Mouse (Mus musculus) CH12.LX (cell line): Measurements from ENCODE around the gene Exd2. TPM values are rescaled to one million over a fixed set of nuclear protein-coding genes. Genes with fewer than 3 reads are reported as not detected.

Experiments used
- DNase-seq: peaks from one replicate; pipeline ENCODE4 v3.0.0-alpha.2; 2013; ENCODE audit errors: extremely low read depth
- H3K27ac ChIP-seq: 2 replicates; pipeline ENCODE4 v1.5.1; 2012; ENCODE audit warnings: low read depth, mild to moderate bottlenecking, control low read depth, moderate library complexity; ENCODE audit not compliant: insufficient read depth
- H3K27me3 ChIP-seq: replicated peaks from 2 replicates; pipeline ENCODE3; 2012; ENCODE audit warnings: inconsistent platforms
- H3K36me3 ChIP-seq, 2 experiments: replicated peaks in 1 of 2; 2 replicates each; pipeline versions ENCODE3 to v1.6.1; 2012; ENCODE audit warnings: inconsistent platforms in 1 of 2, low read length in 1 of 2, mild to moderate bottlenecking in 1 of 2, mixed read lengths in 1 of 2, moderate library complexity in 1 of 2; ENCODE audit not compliant: control insufficient read depth in 1 of 2, insufficient read depth in 1 of 2
- H3K4me1 ChIP-seq, 2 experiments: 2 replicates each; pipeline ENCODE4 v1.6.1; 2012; ENCODE audit warnings: inconsistent platforms in 1 of 2, moderate library complexity in 1 of 2; ENCODE audit not compliant: insufficient read depth in 2 of 2, control insufficient read depth in 1 of 2
- H3K4me2 ChIP-seq: 2 replicates; pipeline ENCODE4 v1.6.1; 2012; ENCODE audit warnings: low read depth, mild to moderate bottlenecking, control low read depth; ENCODE audit not compliant: poor library complexity, insufficient read depth, severe bottlenecking
- H3K4me3 ChIP-seq, 3 experiments: fragments of 150-350 bp in 1 of 3; sonication (generic) in 1 of 3; replicated peaks in 1 of 3; 2 replicates each; pipeline versions ENCODE3 to v1.5.1; 2011 to 2012; ENCODE audit warnings: low read depth in 2 of 3, low read length in 2 of 3, mild to moderate bottlenecking in 2 of 3, moderate library complexity in 2 of 3, control low read depth in 1 of 3, improper control_type of control experiment in 1 of 3, inconsistent platforms in 1 of 3, mixed read lengths in 1 of 3; ENCODE audit not compliant: poor library complexity in 1 of 3
- H3K79me2 ChIP-seq: replicated peaks from 2 replicates; pipeline ENCODE4 v1.6.1; 2012; ENCODE audit warnings: mild to moderate bottlenecking, moderate library complexity; ENCODE audit not compliant: control insufficient read depth, poor library complexity, insufficient read depth, severe bottlenecking; ENCODE audit errors: extremely low read depth
- H3K9ac ChIP-seq: 2 replicates; pipeline ENCODE4 v1.6.1; 2012; ENCODE audit warnings: low read depth, mild to moderate bottlenecking, control low read depth, moderate library complexity; ENCODE audit not compliant: insufficient read depth
- H3K9me3 ChIP-seq: replicated peaks from 2 replicates; pipeline ENCODE3; 2012; ENCODE audit warnings: low read length, inconsistent platforms, mixed read lengths
- CHD1 ChIP-seq: IDR thresholded peaks from 2 replicates; pipeline ENCODE4 v1.6.1; 2012; ENCODE audit warnings: low read depth, low read length, improper control_type of control experiment, inconsistent platforms
- CTCF ChIP-seq, 2 experiments: IDR thresholded peaks in 1 of 2; conservative IDR thresholded peaks in 1 of 2; 2 replicates each; pipeline ENCODE4 v1.5.1; 2011 to 2012; ENCODE audit warnings: low read depth in 2 of 2, low read length in 2 of 2, improper control_type of control experiment in 1 of 2, inconsistent platforms in 1 of 2, mild to moderate bottlenecking in 1 of 2, moderate library complexity in 1 of 2
- E2F4 ChIP-seq: IDR thresholded peaks from 2 replicates; pipeline ENCODE4 v1.6.1; 2011; ENCODE audit warnings: low read depth, low read length, improper control_type of control experiment; ENCODE audit not compliant: insufficient replicate concordance
- ELF1 ChIP-seq: IDR thresholded peaks from 2 replicates; pipeline ENCODE4 v1.6.1; 2014; ENCODE audit warnings: low read depth, mild to moderate bottlenecking, inconsistent platforms, low read length, improper control_type of control experiment
- GABPA ChIP-seq: IDR thresholded peaks from 2 replicates; pipeline ENCODE4 v1.6.1; 2012; ENCODE audit warnings: low read depth, low read length, improper control_type of control experiment, inconsistent platforms; ENCODE audit not compliant: insufficient replicate concordance
- IRF4 ChIP-seq: IDR thresholded peaks from 2 replicates; pipeline ENCODE4 v1.6.1; 2014; ENCODE audit warnings: low read depth, mild to moderate bottlenecking, inconsistent platforms, low read length, improper control_type of control experiment
- JUND ChIP-seq: conservative IDR thresholded peaks from 2 replicates; pipeline ENCODE4 v1.6.1; 2011; ENCODE audit warnings: low read depth, low read length, improper control_type of control experiment
- KAT2A ChIP-seq: IDR thresholded peaks from 2 replicates; pipeline ENCODE4 v1.6.1; 2012; ENCODE audit warnings: low read length, improper control_type of control experiment, inconsistent platforms; ENCODE audit not compliant: insufficient replicate concordance
- MAFK ChIP-seq: IDR thresholded peaks from 2 replicates; pipeline ENCODE4 v1.6.1; 2011; ENCODE audit warnings: low read length, improper control_type of control experiment; ENCODE audit not compliant: insufficient replicate concordance
- MEF2A ChIP-seq: IDR thresholded peaks from 2 replicates; pipeline ENCODE4 v1.6.1; 2014; ENCODE audit warnings: low read depth, mild to moderate bottlenecking, inconsistent platforms, low read length, improper control_type of control experiment, borderline replicate concordance
- MYC ChIP-seq: IDR thresholded peaks from 2 replicates; pipeline ENCODE4 v1.6.1; 2011; ENCODE audit warnings: low read depth, mild to moderate bottlenecking, improper control_type of control experiment, low read length
- PAX5 ChIP-seq: IDR thresholded peaks from 2 replicates; pipeline ENCODE4 v1.6.1; 2012; ENCODE audit warnings: low read length, inconsistent platforms, mixed read lengths
- POLR2A ChIP-seq: IDR thresholded peaks from 2 replicates; pipeline ENCODE4 v1.6.1; 2011; ENCODE audit warnings: low read depth, mild to moderate bottlenecking, improper control_type of control experiment, low read length
- POLR2AphosphoS2 ChIP-seq: IDR thresholded peaks from 2 replicates; pipeline ENCODE4 v1.6.1; 2011; ENCODE audit warnings: low read depth, low read length, improper control_type of control experiment
- RAD21 ChIP-seq: IDR thresholded peaks from 2 replicates; pipeline ENCODE4 v1.6.1; 2011; ENCODE audit warnings: low read depth, mild to moderate bottlenecking, low read length, improper control_type of control experiment, moderate library complexity
- RCOR1 ChIP-seq: conservative IDR thresholded peaks from 2 replicates; pipeline ENCODE4 v1.6.1; 2012; ENCODE audit warnings: low read depth, mild to moderate bottlenecking, inconsistent platforms, low read length, improper control_type of control experiment
- SIN3A ChIP-seq: IDR thresholded peaks from 2 replicates; pipeline ENCODE4 v1.6.1; 2012; ENCODE audit warnings: low read length, improper control_type of control experiment, inconsistent platforms
- TBP ChIP-seq: conservative IDR thresholded peaks from 2 replicates; pipeline ENCODE4 v1.6.1; 2011; ENCODE audit warnings: low read depth, low read length, improper control_type of control experiment
- UBTF ChIP-seq: IDR thresholded peaks from 2 replicates; pipeline ENCODE4 v1.6.1; 2012; ENCODE audit warnings: low read depth, mild to moderate bottlenecking, inconsistent platforms, low read length, improper control_type of control experiment, moderate library complexity
- USF2 ChIP-seq: conservative IDR thresholded peaks from 2 replicates; pipeline ENCODE4 v1.6.1; 2011; ENCODE audit warnings: low read depth, low read length, improper control_type of control experiment
- ZC3H11A ChIP-seq: IDR thresholded peaks from 2 replicates; pipeline ENCODE4 v1.6.1; 2012; ENCODE audit warnings: low read depth, mild to moderate bottlenecking, inconsistent platforms, low read length, improper control_type of control experiment
- ZMIZ1 ChIP-seq: IDR thresholded peaks from 2 replicates; pipeline ENCODE4 v1.6.1; 2012; ENCODE audit warnings: low read depth, mild to moderate bottlenecking, inconsistent platforms, low read length, improper control_type of control experiment
- ZNF384 ChIP-seq: IDR thresholded peaks from 2 replicates; pipeline ENCODE4 v1.6.1; 2012; ENCODE audit warnings: low read depth, low read length, improper control_type of control experiment, inconsistent platforms
- dilution Hi-C: fragments of 300-500 bp; cut with MboI; formaldehyde crosslinking; loops from 2 replicates; pipeline ENCODE4 v1.14.3; 2020; ENCODE audit warnings: low sequenced_read_pairs; ENCODE audit not compliant: extremely low pct_unique_long_range_greater_than_20kb, extremely low pct_ligation_motif_present
- in situ Hi-C: fragments of 300-500 bp; cut with MboI; formaldehyde crosslinking; loops from 3 replicates; pipeline ENCODE4 v1.14.3; 2019; ENCODE audit warnings: low sequenced_read_pairs, low pct_ligation_motif_present, low pct_unique_long_range_greater_than_20kb, mixed read lengths
- polyA plus RNA-seq: library from polyadenylated mRNA; unstranded; fragments of >175 nt; gene quantifications from 2 replicates; pipeline ENCODE4 v1.2.1, GENCODE M21; 2012; ENCODE audit warnings: low read depth; ENCODE audit not compliant: insufficient read length
- total RNA-seq, 2 experiments: library from RNA; depleted of rRNA; stranded (reverse); fragments of 300-350 nt in 1 of 2; fragments of >200 nt in 1 of 2; gene quantifications; 2 replicates each; pipeline ENCODE4 v1.2.3; 2012 to 2014

Gene Exd2
- total and polyA plus RNA-seq, 3 experiments: 11.2 to 15.0 (median 11.3) TPM

DNA sequence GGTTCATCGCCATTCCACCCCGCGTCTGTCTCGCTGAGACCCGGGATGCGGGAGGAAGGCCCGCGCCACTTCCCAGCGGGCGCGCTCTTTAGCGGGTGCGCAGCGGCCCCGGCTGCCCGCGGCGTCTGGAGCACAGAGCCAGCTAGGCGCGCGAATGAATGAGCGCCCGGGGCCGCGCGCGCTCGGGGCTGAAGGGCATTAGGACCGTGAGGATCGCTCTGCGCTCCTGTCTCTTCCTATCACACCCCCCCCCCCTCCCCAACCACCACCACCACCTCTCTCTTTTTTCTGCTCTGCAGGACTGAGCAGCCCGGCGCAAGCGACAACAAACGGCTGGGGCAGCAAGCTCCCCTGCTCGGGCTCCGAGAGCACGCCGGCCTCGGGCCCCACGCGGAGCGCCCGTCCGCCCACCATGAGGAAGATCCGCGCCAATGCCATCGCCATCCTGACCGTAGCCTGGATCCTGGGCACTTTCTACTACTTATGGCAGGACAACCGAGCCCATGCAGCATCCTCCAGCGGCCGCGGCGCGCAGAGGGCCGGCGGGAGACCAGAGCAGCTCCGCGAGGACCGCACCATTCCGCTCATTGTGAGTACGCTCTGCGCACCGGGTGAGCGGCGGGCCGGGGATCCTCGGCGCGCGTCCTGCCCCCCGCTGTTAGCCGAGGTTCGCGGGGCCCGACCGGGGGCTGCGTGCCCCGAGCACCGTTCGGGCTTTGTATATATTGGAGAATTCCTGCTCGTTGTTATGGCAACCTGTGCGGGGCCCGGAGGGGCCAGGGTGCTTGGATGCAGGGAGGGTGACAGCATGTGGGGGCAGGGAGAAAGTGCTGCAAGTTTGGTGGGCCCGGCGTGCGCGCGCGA, 56.1 kb downstream of the Exd2 start:
- peaks cover 0 to 3% of the 10 kb centered on the region in 2 experiments; a peak in 1 of 4 replicates for H3K4me1 ChIP-seq
- H3K9me3 ChIP-seq: peaks cover 11% of the 10 kb centered on the region
- no peak for DNase-seq
- H3K36me3 ChIP-seq: no peaks in the 10 kb centered on the region
- no peaks in the 10 kb centered on the region for H3K79me2 ChIP-seq
- no peak overlapping the region for H3K27ac ChIP-seq
- dilution Hi-C loops: no loop called here
- H3K9ac ChIP-seq: no peak overlapping the region
- H3K4me3 ChIP-seq: no peak overlapping the region
- TF ChIP-seq GABPA (no peak), RCOR1 (no peak), ZNF384 (no peak), PAX5 (no peak), IRF4 (no peak), SIN3A (no peak), CTCF (conservative IDR thresholded peaks at IDR 0.05 in 1 of 2, IDR thresholded peaks at IDR 0.05 in 1 of 2; ENCODE audit: low read depth in 2 of 2, low read length in 2 of 2) (no peak), USF2 (no peak), TBP (no peak), MAFK (no peak), MYC (no peak), KAT2A (no peak), POLR2AphosphoS2 (no peak), MEF2A (no peak), ELF1 (no peak), JUND (no peak), CHD1 (no peak), E2F4 (no peak), POLR2A (no peak)
- H3K27me3 ChIP-seq: no peaks in the 10 kb centered on the region
- H3K4me2 ChIP-seq: no peak overlapping the region
- in situ Hi-C loops: no loop called here

DNA sequence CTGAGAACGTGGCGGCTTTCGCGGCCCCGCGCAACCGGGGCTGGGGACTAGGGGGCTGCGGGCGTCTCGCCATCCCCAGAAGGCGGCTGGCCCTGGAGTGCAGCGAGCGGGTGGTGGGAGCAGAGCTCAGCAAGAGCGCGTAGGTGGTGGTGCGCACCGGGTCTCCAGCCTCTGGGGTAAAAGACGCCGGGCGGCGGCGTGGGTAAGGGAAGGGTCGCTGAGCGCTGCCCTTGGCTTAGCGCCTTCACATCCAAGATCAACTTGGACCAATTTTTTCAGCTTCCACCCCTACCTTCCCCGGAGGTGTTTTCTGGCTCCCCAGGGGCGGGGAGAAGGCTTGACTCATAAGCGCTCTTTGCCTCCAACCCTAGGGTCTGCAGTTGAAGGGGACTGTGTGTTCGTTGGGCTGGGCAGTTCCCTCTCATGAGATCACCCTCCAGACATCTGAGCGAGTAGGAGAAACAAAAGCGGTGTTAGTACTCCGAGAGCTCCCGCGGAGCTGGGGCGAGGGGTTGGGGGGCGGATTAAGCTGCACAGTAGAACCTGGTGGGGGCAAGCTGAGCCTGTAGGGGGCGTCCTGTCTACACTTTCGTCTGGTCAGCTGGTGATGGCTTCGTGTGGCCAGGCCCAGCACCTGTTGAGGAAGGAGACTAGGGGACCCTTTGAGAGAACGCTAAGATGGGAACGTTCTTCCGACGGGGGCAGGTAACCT, 56.9 kb downstream of the Exd2 start:
- Histone ChIP-seq H3K4me3 (no peak overlapping the region), H3K4me1 (peaks cover 0 to 3% of the 10 kb centered on the region in 2 experiments; a peak in 1 of 4 replicates), H3K36me3 (no peaks in the 10 kb centered on the region), H3K9me3 (peaks cover 11% of the 10 kb centered on the region), H3K27ac (no peak overlapping the region), H3K79me2 (no peaks in the 10 kb centered on the region), H3K4me2 (no peak overlapping the region), H3K9ac (no peak overlapping the region), H3K27me3 (no peaks in the 10 kb centered on the region)
- no peak for DNase-seq
- in situ Hi-C loops (no loop called here), dilution Hi-C loops (no loop called here)
- TF ChIP-seq PAX5 (no peak), ZMIZ1 (no peak), POLR2A (no peak), KAT2A (no peak), ZC3H11A (no peak), CTCF (conservative IDR thresholded peaks at IDR 0.05 in 1 of 2, IDR thresholded peaks at IDR 0.05 in 1 of 2; ENCODE audit: low read depth in 2 of 2, low read length in 2 of 2) (no peak), UBTF (no peak), RAD21 (no peak)
